Mouse (Mus musculus) lung, embryonic 16.5 days (tissue): ENCODE measurements at regions not wholly inside any gene's neighbourhood (a gene's known extent, or its start where the extent isn't known, plus 50 kb on each side); places are given as distances from the start of the nearest gene placed in this dataset.

ENCODE experiments used
- ATAC-seq: fragments of 200-750 bp; cut with Nextera tagmentation; 2 replicates; pipeline ENCODE4 v1.8.0; 2017; ENCODE audit warnings: low read depth, mild to moderate bottlenecking, moderate library complexity
- H3K27ac ChIP-seq: fragments of 300-500 bp; sonication (generic); 2 replicates; pipeline ENCODE4 v1.5.1; 2014; ENCODE audit warnings: mild to moderate bottlenecking, control low read depth, low read length
- H3K27me3 ChIP-seq: fragments of 300-500 bp; sonication (generic); 2 replicates; pipeline ENCODE4 v1.6.1; 2014; ENCODE audit warnings: low read depth, low read length, mixed read lengths; ENCODE audit not compliant: control insufficient read depth, insufficient read depth
- H3K36me3 ChIP-seq: fragments of 300-500 bp; sonication (generic); 2 replicates; pipeline ENCODE4 v1.6.1; 2014; ENCODE audit warnings: low read length; ENCODE audit not compliant: control insufficient read depth, insufficient read depth
- H3K4me1 ChIP-seq: fragments of 300-500 bp; sonication (generic); replicated peaks from 2 replicates; pipeline ENCODE4 v1.6.1; 2014; ENCODE audit warnings: low read length, mixed read lengths; ENCODE audit not compliant: control insufficient read depth, insufficient read depth
- H3K4me2 ChIP-seq: fragments of 300-500 bp; sonication (generic); 2 replicates; pipeline ENCODE4 v1.6.1; 2014; ENCODE audit warnings: low read depth, low read length, control low read depth
- H3K4me3 ChIP-seq: fragments of 300-500 bp; sonication (generic); 2 replicates; pipeline ENCODE4 v1.5.1; 2014; ENCODE audit warnings: mild to moderate bottlenecking, low read length, control low read depth
- H3K9ac ChIP-seq: fragments of 300-500 bp; sonication (generic); 2 replicates; pipeline ENCODE4 v1.6.1; 2014; ENCODE audit warnings: low read length, control low read depth
- H3K9me3 ChIP-seq: fragments of 300-500 bp; sonication (generic); 2 replicates; pipeline ENCODE4 v1.6.1; 2016; ENCODE audit warnings: low read length; ENCODE audit not compliant: control insufficient read depth
- WGBS: fragments of 180-500 bp; shearing (Covaris S2); extraction: QIAGEN DNeasy Blood & Tissue Kit; methylation state at CpG from one replicate; pipeline ENCODE4 v1.1.7; 2014; 5-methylcytosine and 5-hydroxymethylcytosine counted together

DNA sequence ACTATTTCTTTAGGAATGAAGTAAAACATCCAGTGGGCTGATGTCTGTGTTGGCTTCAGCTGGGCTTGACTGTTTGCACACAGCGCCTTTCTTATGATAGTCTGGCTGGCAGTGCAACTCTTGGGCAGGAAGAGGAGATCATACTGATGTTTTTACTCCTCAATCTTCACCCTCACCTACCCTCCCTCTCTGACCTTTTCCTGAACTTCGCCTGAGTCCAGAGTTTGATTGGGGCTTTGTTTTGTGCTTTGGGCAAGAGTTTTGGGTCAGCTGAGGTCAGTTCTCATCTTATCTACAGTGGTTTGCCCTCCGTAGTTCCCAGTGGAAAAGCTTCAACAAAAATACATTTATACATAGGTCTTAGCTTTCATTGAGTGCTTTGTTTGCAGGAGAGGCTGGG lies 118.1 kb upstream of the Dpt start:
- no peak overlapping the region for H3K4me3 ChIP-seq
- H3K27ac ChIP-seq, result 0 out of 2 replicates have a peak overlapping the region, but pooled peaks have one; percentile 8
- H3K27me3 ChIP-seq, result no peaks in the 10 kb centered on the region
- H3K4me2 ChIP-seq, result no peak overlapping the region
- no peak overlapping the region for H3K9ac ChIP-seq
- peaks cover 2% of the 10 kb centered on the region; the same call in 1 of the 2 replicates for H3K9me3 ChIP-seq
- no peaks in the 10 kb centered on the region for H3K36me3 ChIP-seq
- H3K4me1 ChIP-seq, result 0 out of 2 replicates have a peak, but pooled peaks cover 3% of the 10 kb centered on the region
- WGBS, result 27% methylated on average over 3 of the region's 3 CpGs
- ATAC-seq, result no peak

DNA sequence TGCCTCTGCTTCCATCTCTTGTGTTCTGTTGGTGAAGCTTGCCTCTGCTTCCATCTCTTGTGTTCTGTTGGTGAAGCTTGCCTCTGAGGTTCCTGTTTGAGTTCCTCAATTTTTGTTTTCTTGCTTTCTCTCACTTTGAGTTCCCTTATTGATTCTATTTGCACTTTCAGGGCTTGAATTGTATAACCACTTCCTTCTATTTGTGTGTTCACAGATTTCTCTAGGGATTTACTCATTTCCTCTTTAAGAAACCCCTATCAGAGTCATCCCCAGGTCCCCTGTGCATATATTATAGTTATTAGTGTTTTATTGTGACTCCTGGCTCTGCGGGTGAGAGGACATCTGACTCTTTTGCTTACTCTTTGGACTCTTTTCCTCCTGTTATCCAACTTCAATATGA lies 144.2 kb upstream of the Dpt start:
- no peak for ATAC-seq
- no peaks in the 10 kb centered on the region for H3K27me3 ChIP-seq
- no peaks in the 10 kb centered on the region for H3K4me1 ChIP-seq
- WGBS, result 89% methylated on average over 1 of the region's 1 CpGs
- H3K36me3 ChIP-seq, result no peaks in the 10 kb centered on the region
- H3K9ac ChIP-seq, result no peak overlapping the region
- no peaks in the 10 kb centered on the region for H3K9me3 ChIP-seq
- H3K4me2 ChIP-seq, result no peak overlapping the region
- H3K27ac ChIP-seq, result no peak overlapping the region
- no peak overlapping the region for H3K4me3 ChIP-seq

DNA sequence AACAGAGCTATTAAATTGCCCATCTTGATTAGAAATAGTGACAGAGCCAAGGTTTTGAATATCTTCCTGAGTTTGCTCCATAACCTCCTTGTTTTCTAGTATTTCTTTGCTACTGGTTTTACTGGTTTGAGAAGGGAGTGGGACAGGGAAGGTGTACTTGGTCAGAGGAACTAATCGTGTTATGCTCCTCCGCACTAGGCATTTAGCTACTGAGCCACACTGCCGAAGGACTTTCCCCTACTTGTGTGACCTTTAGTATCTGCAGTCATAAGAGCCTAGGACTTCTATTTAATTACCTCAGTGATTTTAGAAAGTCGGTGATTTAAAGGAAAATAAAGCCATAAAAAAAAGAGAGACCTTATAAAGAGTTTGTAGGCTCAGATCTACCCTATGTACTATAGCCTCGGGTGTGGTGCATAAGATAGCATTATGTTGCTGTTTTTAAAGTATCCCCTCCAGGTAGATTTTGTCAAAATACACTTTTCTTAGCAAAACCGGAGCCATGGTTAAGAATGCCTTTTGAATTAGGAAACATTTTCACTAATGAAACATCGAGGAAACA lies 158.5 kb upstream of the Dpt start:
- H3K4me1 ChIP-seq, result no peaks in the 10 kb centered on the region
- H3K9ac ChIP-seq, result no peak overlapping the region
- no peak for ATAC-seq
- H3K36me3 ChIP-seq, result no peaks in the 10 kb centered on the region
- no peaks in the 10 kb centered on the region for H3K27me3 ChIP-seq
- H3K9me3 ChIP-seq, result no peaks in the 10 kb centered on the region
- 85% methylated on average over 7 of the region's 7 CpGs for WGBS
- H3K4me2 ChIP-seq, result no peak overlapping the region
- H3K4me3 ChIP-seq, result no peak overlapping the region
- H3K27ac ChIP-seq, result no peak overlapping the region

DNA sequence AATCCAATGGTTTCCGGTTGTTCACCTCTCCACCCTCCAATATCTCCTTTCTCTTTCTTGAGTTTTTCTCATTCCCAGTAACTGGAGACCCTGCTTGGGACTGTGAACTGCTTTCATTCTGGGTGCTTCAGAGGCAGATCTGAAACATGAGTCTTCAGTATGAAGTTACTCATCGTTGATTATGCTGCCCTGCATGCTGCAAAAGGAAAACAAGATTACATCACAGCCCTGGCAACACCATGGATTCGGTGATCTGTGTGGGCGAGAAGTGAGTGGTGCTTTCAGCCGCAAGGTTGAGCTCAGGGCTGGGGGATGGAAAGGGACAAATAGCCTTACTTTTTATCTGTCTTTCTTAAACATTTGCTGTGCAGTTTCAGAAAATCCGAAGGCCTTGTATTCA lies 164.8 kb upstream of the Dpt start:
- no peak for ATAC-seq
- H3K4me2 ChIP-seq, result no peak overlapping the region
- H3K27me3 ChIP-seq, result no peaks in the 10 kb centered on the region
- H3K4me3 ChIP-seq, result no peak overlapping the region
- H3K27ac ChIP-seq, result no peak overlapping the region
- no peaks in the 10 kb centered on the region for H3K9me3 ChIP-seq
- no peaks in the 10 kb centered on the region for H3K4me1 ChIP-seq
- H3K36me3 ChIP-seq, result no peaks in the 10 kb centered on the region
- no peak overlapping the region for H3K9ac ChIP-seq
- 70% methylated on average over 6 of the region's 6 CpGs for WGBS

DNA sequence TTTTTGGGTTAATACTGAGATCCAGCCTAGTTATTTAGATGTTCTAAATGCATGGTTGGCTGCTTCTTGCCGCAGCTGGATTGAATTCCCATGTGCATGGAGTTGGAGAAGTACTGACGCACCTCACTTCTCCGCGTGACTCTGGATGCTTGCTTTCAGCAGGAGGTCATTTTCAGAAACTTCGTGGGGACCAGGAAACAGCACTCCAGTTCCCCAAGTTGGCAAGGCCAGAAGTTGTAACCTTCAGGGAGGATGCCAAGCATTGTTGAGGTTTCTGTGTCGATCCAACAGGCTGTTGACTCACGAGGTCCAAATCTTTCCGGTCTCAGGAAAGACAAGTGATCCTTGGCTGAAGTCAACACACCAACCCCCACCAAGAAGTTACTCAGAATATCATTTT lies 167.6 kb upstream of the Dpt start:
- Histone ChIP-seq H3K9ac (no peak overlapping the region), H3K4me3 (no peak overlapping the region), H3K4me1 (no peaks in the 10 kb centered on the region), H3K4me2 (no peak overlapping the region), H3K36me3 (no peaks in the 10 kb centered on the region), H3K27ac (no peak overlapping the region), H3K9me3 (no peaks in the 10 kb centered on the region), H3K27me3 (no peaks in the 10 kb centered on the region)
- 80% methylated on average over 8 of the region's 8 CpGs for WGBS
- no peak for ATAC-seq

DNA sequence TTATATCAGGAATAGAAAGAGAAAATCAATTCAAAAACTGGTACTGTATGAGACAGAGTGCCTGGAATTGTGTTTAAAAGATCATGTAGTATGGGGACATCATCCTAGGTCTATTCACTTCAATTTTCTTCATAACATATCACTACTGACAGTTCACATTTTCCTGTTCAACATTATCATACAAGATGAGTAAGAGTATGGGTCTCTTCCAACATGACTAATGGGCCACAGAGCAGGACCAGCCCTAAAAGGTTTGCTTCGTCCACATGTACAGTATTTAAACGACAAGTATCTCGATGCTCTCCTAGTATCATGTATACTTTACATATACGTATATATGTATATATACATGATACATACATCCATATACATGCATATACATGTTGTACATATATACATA lies 164.8 kb upstream of the Atp1b1 start:
- Histone ChIP-seq H3K27ac (no peak overlapping the region), H3K4me3 (no peak overlapping the region), H3K36me3 (no peaks in the 10 kb centered on the region), H3K9me3 (no peaks in the 10 kb centered on the region; the same call in 1 of the 2 replicates), H3K4me1 (no peaks in the 10 kb centered on the region), H3K27me3 (no peaks in the 10 kb centered on the region), H3K9ac (no peak overlapping the region), H3K4me2 (no peak overlapping the region)
- WGBS, result 91% methylated on average over 4 of the region's 4 CpGs
- ATAC-seq, result no peak

DNA sequence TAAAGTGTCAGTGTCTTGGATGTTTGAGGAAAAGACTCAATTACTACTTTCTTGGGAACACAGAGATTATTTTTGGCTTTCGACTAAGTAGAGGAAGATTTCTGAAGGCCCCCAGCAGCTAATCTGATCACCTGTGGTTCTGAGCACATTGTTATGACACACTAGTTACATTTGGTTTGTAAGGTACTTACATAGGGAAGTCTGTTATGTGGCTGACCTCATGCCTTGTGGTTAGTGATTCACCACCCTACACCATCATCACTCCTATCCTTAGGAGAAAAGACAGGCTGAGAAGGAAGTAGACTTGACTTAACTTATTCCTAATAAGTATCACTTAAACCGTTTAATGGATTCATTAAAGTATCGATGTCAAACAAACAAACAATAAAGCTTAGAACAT lies 164.3 kb upstream of the Atp1b1 start:
- no peak for ATAC-seq
- H3K4me2 ChIP-seq, result no peak overlapping the region
- H3K9ac ChIP-seq, result no peak overlapping the region
- H3K4me3 ChIP-seq, result no peak overlapping the region
- H3K27ac ChIP-seq, result no peak overlapping the region
- H3K4me1 ChIP-seq, result no peaks in the 10 kb centered on the region
- H3K9me3 ChIP-seq, result no peaks in the 10 kb centered on the region; the same call in 1 of the 2 replicates
- H3K36me3 ChIP-seq, result no peaks in the 10 kb centered on the region
- WGBS, result 88% methylated on average over 3 of the region's 3 CpGs
- no peaks in the 10 kb centered on the region for H3K27me3 ChIP-seq

DNA sequence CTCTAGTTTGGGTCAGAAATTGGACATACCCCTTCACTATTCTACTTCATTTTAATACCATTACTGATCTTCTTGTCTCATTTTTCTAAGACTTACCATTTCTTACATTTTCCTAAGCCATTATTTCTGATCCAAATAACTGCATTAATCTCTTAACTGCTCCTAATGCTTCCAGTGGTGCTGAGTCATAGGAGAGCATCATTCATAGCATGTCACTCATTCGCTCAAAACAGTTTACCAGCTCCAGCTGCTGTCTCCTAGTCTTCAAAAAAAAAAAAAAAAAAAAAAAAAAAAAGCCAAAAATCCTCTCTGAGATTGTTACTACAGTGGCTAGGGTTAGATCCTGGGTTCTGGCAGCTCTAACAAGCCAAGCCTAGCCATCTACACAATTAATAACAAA lies 162.0 kb upstream of the Atp1b1 start:
- H3K27me3 ChIP-seq, result no peaks in the 10 kb centered on the region
- no peak overlapping the region for H3K9ac ChIP-seq
- no peak overlapping the region for H3K4me3 ChIP-seq
- H3K4me1 ChIP-seq, result no peaks in the 10 kb centered on the region
- H3K27ac ChIP-seq, result no peak overlapping the region
- 85% methylated on average over 1 of the region's 1 CpGs for WGBS
- H3K9me3 ChIP-seq, result no peaks in the 10 kb centered on the region; the same call in 1 of the 2 replicates
- ATAC-seq, result no peak
- no peaks in the 10 kb centered on the region for H3K36me3 ChIP-seq
- H3K4me2 ChIP-seq, result no peak overlapping the region

DNA sequence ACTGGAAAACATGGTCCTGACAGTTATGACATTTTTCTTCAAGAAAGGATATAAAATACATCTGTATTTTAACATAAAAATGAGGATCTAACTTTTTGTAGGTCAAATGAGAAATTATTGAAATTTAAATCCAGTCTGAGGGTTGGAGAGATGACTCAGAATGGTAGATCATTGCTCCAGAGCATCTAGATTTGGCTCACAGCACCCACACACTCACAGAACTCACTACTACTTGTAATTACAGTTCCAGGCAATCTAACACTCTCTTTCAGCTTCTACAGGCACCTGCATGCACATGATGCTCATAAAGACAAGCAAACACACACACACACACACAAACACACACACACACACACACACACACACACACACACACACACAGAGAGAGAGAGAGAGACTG lies 159.7 kb upstream of the Atp1b1 start:
- Histone ChIP-seq H3K27me3 (no peaks in the 10 kb centered on the region), H3K36me3 (no peaks in the 10 kb centered on the region), H3K9me3 (no peaks in the 10 kb centered on the region; the same call in 1 of the 2 replicates), H3K4me1 (no peaks in the 10 kb centered on the region), H3K4me2 (no peak overlapping the region), H3K9ac (no peak overlapping the region), H3K4me3 (no peak overlapping the region), H3K27ac (no peak overlapping the region)
- no peak for ATAC-seq

DNA sequence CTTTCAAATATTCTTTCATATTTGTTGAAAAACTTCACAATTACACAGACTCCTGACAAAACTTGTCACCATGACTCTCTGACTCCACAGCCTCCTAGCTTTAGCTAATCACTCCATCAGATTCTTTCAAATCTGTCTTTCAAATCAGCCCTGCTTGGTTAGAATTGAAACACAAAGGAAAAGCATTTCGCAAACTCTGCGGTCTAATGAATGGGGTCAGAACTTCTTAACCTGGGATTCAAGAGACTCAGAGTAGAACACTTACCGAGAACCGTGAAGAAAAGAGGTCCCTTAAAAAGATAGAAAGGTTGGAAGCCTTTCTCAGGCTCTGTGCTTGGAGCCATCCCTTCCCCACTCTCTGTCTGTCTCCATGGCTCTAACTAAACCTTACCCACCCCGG lies 148.9 kb upstream of the Atp1b1 start:
- ATAC-seq, result no peak
- no peak overlapping the region for H3K4me3 ChIP-seq
- WGBS, result 76% methylated on average over 5 of the region's 5 CpGs
- H3K27ac ChIP-seq, result no peak overlapping the region
- no peaks in the 10 kb centered on the region for H3K9me3 ChIP-seq
- no peaks in the 10 kb centered on the region for H3K4me1 ChIP-seq
- H3K27me3 ChIP-seq, result no peaks in the 10 kb centered on the region
- H3K9ac ChIP-seq, result no peak overlapping the region
- H3K4me2 ChIP-seq, result no peak overlapping the region
- H3K36me3 ChIP-seq, result no peaks in the 10 kb centered on the region
